Mouse (Mus musculus) ES-E14 (cell line): ENCODE measurements at regions not wholly inside any gene's neighbourhood (a gene's known extent, or its start where the extent isn't known, plus 50 kb on each side); places are given as distances from the start of the nearest gene placed in this dataset.

ENCODE experiments used
- HCFC1 ChIP-seq: IDR thresholded peaks from 2 replicates; pipeline ENCODE4 v1.6.1; 2012; ENCODE audit warnings: low read length, inconsistent platforms, borderline replicate concordance; ENCODE audit not compliant: insufficient read depth
- MAFK ChIP-seq: IDR thresholded peaks from 2 replicates; pipeline ENCODE4 v1.6.1; 2014; ENCODE audit warnings: mild to moderate bottlenecking, low read depth, low read length, inconsistent platforms; ENCODE audit not compliant: insufficient read depth
- ZNF384 ChIP-seq: IDR thresholded peaks from 2 replicates; pipeline ENCODE4 v1.6.1; 2012; ENCODE audit warnings: low read depth, low read length, inconsistent platforms

DNA sequence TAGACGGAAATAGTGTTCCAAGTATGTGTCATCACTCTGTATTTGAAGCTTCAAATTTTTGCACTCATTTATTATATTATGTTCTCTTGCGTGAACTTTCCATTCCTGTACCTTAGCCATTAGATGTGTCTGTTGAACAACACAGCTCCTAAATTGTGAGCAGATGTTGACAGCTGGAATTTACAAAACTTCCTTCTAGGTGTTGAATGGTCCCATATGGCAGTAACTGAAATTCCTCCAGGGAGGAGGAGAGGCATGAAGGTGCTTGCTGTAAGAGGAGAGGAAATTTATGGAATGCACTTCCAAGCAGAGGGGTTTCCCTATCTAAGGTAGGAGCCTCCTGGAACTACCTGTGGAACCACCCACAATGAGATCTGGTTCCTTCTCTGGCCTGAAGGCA lies 67.2 kb upstream of the 4930452B06Rik start:
- TF ChIP-seq HCFC1: no peak
- TF ChIP-seq MAFK: no peak
- no peak for TF ChIP-seq ZNF384
